Mouse (Mus musculus) heart, embryonic 11.5 days (tissue): ENCODE measurements around the gene Sema3d. TPM values are rescaled to one million over a fixed set of nuclear protein-coding genes. Genes with fewer than 3 reads are reported as not detected.
A peak's percentile ranks its signal among the peaks of the same experiment; 100 is the strongest.

Experiments used
- ATAC-seq: fragments of 200-750 bp; cut with Nextera tagmentation; replicated peaks from 2 replicates; pipeline ENCODE4 v1.8.0; 2017; ENCODE audit warnings: moderate library complexity; ENCODE audit not compliant: insufficient number of reproducible peaks, low FRiP score, low TSS enrichment
- H3K27ac ChIP-seq: fragments of 300-500 bp; sonication (generic); 2 replicates; pipeline ENCODE4 v1.5.1; 2014; ENCODE audit warnings: mild to moderate bottlenecking, low read depth, low read length
- H3K27me3 ChIP-seq: fragments of 300-500 bp; sonication (generic); 2 replicates; pipeline ENCODE4 v1.6.1; 2014; ENCODE audit warnings: mild to moderate bottlenecking, low read length, mixed read lengths; ENCODE audit not compliant: control insufficient read depth, insufficient read depth
- H3K36me3 ChIP-seq: fragments of 300-500 bp; sonication (generic); 2 replicates; pipeline ENCODE4 v1.6.1; 2014; ENCODE audit warnings: mild to moderate bottlenecking, low read length, moderate library complexity, mixed read lengths; ENCODE audit not compliant: control insufficient read depth, insufficient read depth
- H3K4me1 ChIP-seq: fragments of 300-500 bp; sonication (generic); 2 replicates; pipeline ENCODE4 v1.6.1; 2014; ENCODE audit warnings: low read length; ENCODE audit not compliant: control insufficient read depth, insufficient read depth
- H3K4me2 ChIP-seq: fragments of 300-500 bp; sonication (generic); 2 replicates; pipeline ENCODE4 v1.6.1; 2014; ENCODE audit warnings: mild to moderate bottlenecking, moderate library complexity
- H3K4me3 ChIP-seq: fragments of 300-500 bp; sonication (generic); 2 replicates; pipeline ENCODE4 v1.5.1; 2014; ENCODE audit warnings: low read depth, low read length
- H3K9ac ChIP-seq: fragments of 300-500 bp; sonication (generic); 2 replicates; pipeline ENCODE4 v1.6.1; 2014; ENCODE audit warnings: mild to moderate bottlenecking, low read depth, low read length, moderate library complexity
- H3K9me3 ChIP-seq: fragments of 300-500 bp; sonication (generic); replicated peaks from 2 replicates; pipeline ENCODE4 v1.6.1; 2016; ENCODE audit warnings: low read length; ENCODE audit not compliant: control insufficient read depth
- WGBS: fragments of 180-500 bp; shearing (Covaris S2); extraction: QIAGEN DNeasy Blood & Tissue Kit; methylation state at CpG from one replicate; pipeline ENCODE4 v1.1.7; 2014; ENCODE audit not compliant: insufficient replicate concordance; 5-methylcytosine and 5-hydroxymethylcytosine counted together
- polyA plus RNA-seq: library from polyadenylated mRNA; unstranded; fragments of >200 nt; fragmentation: Nextera tagmentation; extraction: Ambion mirVana; gene quantifications from 2 replicates; pipeline ENCODE4 v1.2.1, GENCODE M21; 2014

Sema3d gene
- polyA plus RNA-seq, 1 experiment from 2014 or later = 11.9 TPM

GRCm38 (mm10) chr5:12563132-12563531 lies 179.9 kb downstream of the Sema3d start:
- Histone ChIP-seq H3K36me3 (no peaks in the 10 kb centered on the region), H3K4me2 (no peak overlapping the region), H3K4me1 (no peaks in the 10 kb centered on the region), H3K4me3 (no peak overlapping the region), H3K9ac (no peak overlapping the region), H3K9me3 (no peaks in the 10 kb centered on the region), H3K27me3 (no peaks in the 10 kb centered on the region), H3K27ac (no peak overlapping the region)
- WGBS = 76% methylated on average over 11 of the region's 11 CpGs
- ATAC-seq = no peak

GRCm38 (mm10) chr5:12564602-12565220 lies 181.5 kb downstream of the Sema3d start:
- Histone ChIP-seq H3K36me3 (no peaks in the 10 kb centered on the region), H3K9me3 (no peaks in the 10 kb centered on the region), H3K27me3 (no peaks in the 10 kb centered on the region), H3K4me2 (no peak overlapping the region), H3K27ac (no peak overlapping the region), H3K9ac (no peak overlapping the region), H3K4me1 (no peaks in the 10 kb centered on the region), H3K4me3 (no peak overlapping the region)
- no peak for ATAC-seq
- 49% methylated on average over 2 of the region's 2 CpGs for WGBS

GRCm38 (mm10) chr5:12566568-12566967 lies 183.4 kb downstream of the Sema3d start:
- Histone ChIP-seq H3K36me3 (no peaks in the 10 kb centered on the region), H3K27me3 (no peaks in the 10 kb centered on the region), H3K9me3 (no peaks in the 10 kb centered on the region), H3K27ac (no peak overlapping the region), H3K4me2 (no peak overlapping the region), H3K4me3 (no peak overlapping the region), H3K9ac (no peak overlapping the region), H3K4me1 (no peaks in the 10 kb centered on the region)
- no peak for ATAC-seq
- WGBS = 45% methylated on average over 1 of the region's 1 CpGs

- no peak for ATAC-seq
- Histone ChIP-seq H3K4me3 (no peak overlapping the region), H3K36me3 (no peaks in the 10 kb centered on the region), H3K27ac (no peak overlapping the region), H3K9ac (no peak overlapping the region), H3K9me3 (no peaks in the 10 kb centered on the region), H3K27me3 (no peaks in the 10 kb centered on the region), H3K4me2 (no peak overlapping the region), H3K4me1 (no peaks in the 10 kb centered on the region)
- 64% methylated on average over 4 of the region's 4 CpGs for WGBS
These were observed 191.4 kb downstream of the Sema3d start for GRCm38 (mm10) chr5:12574551-12574950.

GRCm38 (mm10) chr5:12575262-12575661 lies 192.1 kb downstream of the Sema3d start:
- Histone ChIP-seq H3K4me2 (no peak overlapping the region), H3K27ac (no peak overlapping the region), H3K9me3 (no peaks in the 10 kb centered on the region), H3K4me3 (no peak overlapping the region), H3K9ac (no peak overlapping the region), H3K27me3 (no peaks in the 10 kb centered on the region), H3K36me3 (no peaks in the 10 kb centered on the region), H3K4me1 (no peaks in the 10 kb centered on the region)
- whole genome bisulfite sequencing = 49% methylated on average over 1 of the region's 1 CpGs
- ATAC-seq = no peak

GRCm38 (mm10) chr5:12579752-12580151 lies 196.6 kb downstream of the Sema3d start:
- Histone ChIP-seq H3K4me3 (no peak overlapping the region), H3K27ac (peak overlapping the region; percentile 30; the same call in 1 of the 2 replicates), H3K9me3 (no peaks in the 10 kb centered on the region), H3K27me3 (no peaks in the 10 kb centered on the region), H3K4me1 (no peaks in the 10 kb centered on the region), H3K4me2 (no peak overlapping the region; the same call in 1 of the 2 replicates), H3K9ac (no peak overlapping the region), H3K36me3 (no peaks in the 10 kb centered on the region)
- no peak for ATAC-seq
- 52% methylated on average over 4 of the region's 4 CpGs for WGBS

GRCm38 (mm10) chr5:12582540-12582939 lies 199.4 kb downstream of the Sema3d start:
- Histone ChIP-seq H3K9me3 (no peaks in the 10 kb centered on the region), H3K36me3 (no peaks in the 10 kb centered on the region), H3K4me1 (no peaks in the 10 kb centered on the region), H3K4me3 (no peak overlapping the region), H3K9ac (no peak overlapping the region), H3K27me3 (no peaks in the 10 kb centered on the region), H3K27ac (no peak overlapping the region), H3K4me2 (no peak overlapping the region)
- ATAC-seq = no peak
- WGBS = 85% methylated on average over 1 of the region's 1 CpGs

GRCm38 (mm10) chr5:12583293-12583834 lies 200.2 kb downstream of the Sema3d start:
- Histone ChIP-seq H3K9ac (no peak overlapping the region), H3K27me3 (no peaks in the 10 kb centered on the region), H3K4me1 (no peaks in the 10 kb centered on the region), H3K4me2 (no peak overlapping the region), H3K4me3 (no peak overlapping the region), H3K36me3 (no peaks in the 10 kb centered on the region), H3K27ac (no peak overlapping the region), H3K9me3 (no peaks in the 10 kb centered on the region)
- ATAC-seq = no peak
- 73% methylated on average over 3 of the region's 3 CpGs for WGBS

GRCm38 (mm10) chr5:12584886-12585285 lies 201.7 kb downstream of the Sema3d start:
- Histone ChIP-seq H3K9ac (no peak overlapping the region), H3K9me3 (no peaks in the 10 kb centered on the region), H3K4me1 (no peaks in the 10 kb centered on the region), H3K4me2 (no peak overlapping the region), H3K36me3 (no peaks in the 10 kb centered on the region), H3K27me3 (no peaks in the 10 kb centered on the region), H3K27ac (no peak overlapping the region), H3K4me3 (no peak overlapping the region)
- WGBS = 82% methylated on average over 9 of the region's 9 CpGs
- no peak for ATAC-seq
